Mouse (Mus musculus): Measurements from ENCODE around the gene Slc22a18. TPM values are rescaled to one million over a fixed set of nuclear protein-coding genes. Genes with fewer than 3 reads are reported as not detected.

Gene Slc22a18
- total RNA-seq, 4 experiments from 2014 or later, result 0.52 to 0.85 (median 0.54) TPM

DNA sequence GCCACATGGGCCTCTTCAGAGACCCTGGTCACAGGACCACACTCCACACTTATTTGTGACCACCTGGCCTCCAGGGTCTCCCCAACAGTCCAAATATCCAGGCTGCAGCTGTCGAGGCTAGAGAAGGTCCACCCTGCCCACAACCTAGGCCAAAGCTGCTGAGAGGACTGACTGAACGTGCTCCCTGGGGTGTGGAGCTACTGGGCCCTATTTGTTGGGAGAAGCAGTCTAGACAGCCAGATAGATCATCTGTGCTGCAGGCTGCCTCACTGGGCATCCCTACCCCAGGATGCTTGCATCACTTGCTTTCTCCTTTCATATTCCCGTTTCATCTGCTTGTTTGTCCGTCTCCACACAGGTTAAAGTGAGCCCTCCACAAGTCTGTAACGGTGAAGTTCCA is 11.0 kb upstream of the Slc22a18 start:
- no peak for DNase-seq (ENCODE audit: low spot score)

DNA sequence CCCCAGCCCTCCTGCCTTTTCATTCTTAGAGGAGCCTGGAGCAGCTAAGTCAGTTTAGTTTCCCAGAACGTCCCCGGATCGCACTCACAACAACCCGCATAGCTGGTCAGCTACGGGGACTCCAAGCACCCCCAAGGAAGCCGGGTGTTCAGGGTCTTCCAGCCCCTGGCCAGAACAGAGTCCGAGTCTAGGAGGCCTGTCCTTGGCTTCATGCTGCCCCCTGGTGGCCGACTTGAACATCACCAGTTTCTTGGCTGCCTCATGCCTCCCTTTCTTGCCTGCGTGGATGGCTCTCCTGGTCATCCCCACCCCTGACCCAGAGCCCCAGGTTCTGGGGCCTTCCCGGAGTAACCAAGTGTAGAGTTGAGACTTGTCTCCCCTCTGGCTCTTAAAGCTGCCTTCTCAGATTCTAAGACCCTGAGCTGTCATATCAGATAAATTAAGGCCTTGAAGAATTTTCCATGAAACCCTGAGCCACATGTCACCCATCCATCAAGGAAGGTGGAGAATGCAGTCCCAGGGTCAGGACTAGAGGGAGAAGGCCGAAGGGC is 9.6 kb upstream of the Slc22a18 start:
- DNase-seq (ENCODE audit: low spot score), result peak; percentile 78

DNA sequence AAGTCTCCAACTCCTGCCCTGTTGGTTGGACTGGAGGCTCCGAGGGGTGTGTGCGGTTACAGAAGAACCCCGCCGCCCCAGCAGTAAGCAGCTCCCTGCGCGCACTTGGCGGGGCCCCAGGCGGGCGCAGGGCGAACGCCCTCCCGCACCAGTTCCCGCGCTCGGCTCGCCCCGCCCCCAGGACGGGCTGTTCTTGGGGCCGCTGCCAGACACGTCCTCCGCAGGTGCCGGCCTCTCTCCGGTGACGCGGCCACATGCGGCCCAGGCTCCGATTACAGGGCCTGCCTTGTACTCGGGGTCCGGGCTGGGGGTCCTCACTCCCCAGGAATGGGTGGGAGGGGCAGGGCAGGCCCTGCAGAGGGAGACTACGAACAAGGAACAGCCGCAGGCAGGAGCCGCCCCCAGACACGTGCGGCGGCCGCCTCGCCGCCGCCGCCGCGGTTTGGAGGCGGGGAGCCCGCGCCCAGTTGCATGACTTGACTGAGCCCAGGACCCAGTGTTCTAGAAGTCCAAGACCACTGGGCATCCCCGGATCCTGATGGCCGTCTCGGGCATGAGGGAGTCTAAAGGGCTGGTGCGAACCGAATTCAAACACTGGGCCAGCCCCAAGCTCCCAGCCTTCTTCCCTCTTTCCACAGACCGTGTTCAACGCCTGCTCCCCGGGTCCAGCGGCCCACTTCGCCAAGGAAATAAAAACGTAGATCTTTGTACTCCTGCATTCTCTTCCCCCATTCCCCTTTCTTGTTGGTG is 8.6 kb upstream of the Slc22a18 start:
- no peak for DNase-seq (ENCODE audit: low spot score)

DNA sequence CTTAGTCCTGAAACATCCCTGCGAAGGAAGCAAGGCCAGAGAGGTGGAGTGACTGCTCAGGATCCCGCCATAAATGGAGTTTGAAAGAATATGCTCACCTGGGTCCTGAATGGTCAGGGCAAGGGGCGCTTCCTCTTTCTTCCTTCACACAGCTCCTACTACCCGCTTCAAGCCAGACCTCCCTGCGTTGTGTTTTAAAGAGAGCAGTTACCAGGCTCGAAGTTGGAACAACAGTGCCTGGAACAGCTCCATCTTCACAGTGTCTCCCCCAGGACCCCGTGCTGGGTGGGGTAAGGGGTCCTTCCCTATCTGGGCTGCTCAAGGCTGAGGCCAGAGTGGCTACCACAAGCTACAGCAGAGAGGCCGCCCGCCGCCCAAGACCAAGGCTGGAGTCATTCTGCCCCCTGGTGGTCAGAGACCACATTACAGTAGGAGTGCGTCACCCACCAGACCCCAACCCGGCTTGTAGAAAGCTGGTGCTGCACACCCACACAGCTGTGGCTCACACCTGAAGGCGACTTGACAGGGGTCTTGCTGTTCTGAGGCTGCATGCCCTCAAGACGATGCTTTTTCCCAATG is 7.3 kb upstream of the Slc22a18 start:
- peak; percentile 77 for DNase-seq (ENCODE audit: low spot score)

DNA sequence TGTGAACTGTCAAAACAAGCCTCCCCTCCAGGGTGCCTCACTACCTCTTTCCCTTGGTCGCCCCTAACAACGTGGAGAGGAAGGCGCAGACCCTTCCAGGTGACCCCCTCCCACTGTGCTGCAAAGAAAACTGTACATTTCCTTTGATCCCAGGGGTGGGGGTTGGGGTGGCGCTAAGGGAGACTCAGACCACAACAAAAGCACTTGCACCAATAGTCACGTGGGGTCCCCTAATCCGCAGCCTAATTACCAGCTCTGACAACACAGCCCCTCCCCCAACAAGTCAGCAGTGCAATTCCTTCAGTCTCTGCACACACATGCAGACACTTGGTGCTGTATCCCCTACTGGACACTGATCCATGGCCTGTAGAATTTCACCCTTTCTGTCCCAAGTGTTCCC is 5.8 kb upstream of the Slc22a18 start:
- no peak for DNase-seq (ENCODE audit: low spot score)

DNA sequence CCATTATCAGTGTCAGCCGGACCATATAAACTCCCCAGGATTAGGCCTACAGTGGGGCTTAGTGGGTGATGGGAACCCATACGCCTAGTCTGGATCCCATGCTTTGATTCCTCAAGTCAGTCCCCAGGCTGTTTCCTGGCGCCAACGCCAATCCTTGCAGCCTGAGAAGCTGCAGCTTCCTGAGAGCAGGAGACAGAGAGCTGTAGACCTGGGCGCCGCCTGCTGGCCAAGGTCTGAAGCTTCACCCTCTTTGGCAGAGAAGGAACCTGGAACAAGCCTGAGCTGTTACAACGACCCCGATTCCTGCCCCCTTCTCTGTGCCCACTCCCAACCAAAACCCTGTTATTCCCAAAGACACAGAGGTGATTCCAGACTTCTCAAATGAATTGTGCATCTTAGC is 3.6 kb upstream of the Slc22a18 start:
- peak; percentile 67 for DNase-seq (ENCODE audit: low spot score)

DNA sequence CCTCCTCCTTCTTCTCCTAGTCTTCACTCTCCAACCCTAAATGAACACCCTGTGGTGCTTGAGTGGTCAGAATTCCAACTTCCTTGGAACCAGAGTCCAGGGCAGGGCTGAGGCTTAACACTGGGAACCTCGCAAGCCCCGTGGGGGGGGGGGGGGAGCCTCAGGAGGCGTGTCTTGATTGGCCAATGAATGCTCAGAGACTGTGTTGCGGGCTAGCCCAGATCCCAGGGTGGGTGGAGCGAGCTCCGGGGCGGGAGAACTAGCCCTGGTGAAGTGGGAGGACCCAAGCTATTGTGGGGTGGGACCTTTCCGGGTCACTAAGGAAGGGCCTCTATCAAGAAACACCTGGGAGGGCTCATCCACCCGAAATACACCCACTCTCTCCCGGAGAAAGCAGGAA is 1.3 kb downstream of the Slc22a18 start:
- no peak for DNase-seq (ENCODE audit: low spot score)

DNA sequence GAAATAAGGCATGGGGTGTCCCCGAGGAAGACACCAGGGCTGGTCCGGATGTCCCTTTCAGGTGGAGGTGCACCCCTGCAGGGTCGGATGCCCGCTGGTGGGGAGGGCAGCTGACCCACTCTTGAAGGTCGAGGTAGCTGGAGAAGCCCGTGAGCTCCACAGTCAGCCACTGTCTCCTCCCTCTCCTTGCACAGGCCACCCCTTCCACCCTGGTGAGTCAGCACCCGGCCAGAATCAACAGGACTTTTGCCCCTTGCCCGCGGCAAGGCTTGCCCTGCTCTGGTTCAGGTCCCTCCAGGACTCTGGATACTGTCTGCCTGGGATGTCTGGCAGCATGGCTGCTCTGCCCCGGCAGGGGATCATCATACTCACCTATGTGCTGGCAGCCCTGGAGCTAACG is 2.3 kb downstream of the Slc22a18 start:
- DNase-seq (ENCODE audit: low spot score), result no peak

DNA sequence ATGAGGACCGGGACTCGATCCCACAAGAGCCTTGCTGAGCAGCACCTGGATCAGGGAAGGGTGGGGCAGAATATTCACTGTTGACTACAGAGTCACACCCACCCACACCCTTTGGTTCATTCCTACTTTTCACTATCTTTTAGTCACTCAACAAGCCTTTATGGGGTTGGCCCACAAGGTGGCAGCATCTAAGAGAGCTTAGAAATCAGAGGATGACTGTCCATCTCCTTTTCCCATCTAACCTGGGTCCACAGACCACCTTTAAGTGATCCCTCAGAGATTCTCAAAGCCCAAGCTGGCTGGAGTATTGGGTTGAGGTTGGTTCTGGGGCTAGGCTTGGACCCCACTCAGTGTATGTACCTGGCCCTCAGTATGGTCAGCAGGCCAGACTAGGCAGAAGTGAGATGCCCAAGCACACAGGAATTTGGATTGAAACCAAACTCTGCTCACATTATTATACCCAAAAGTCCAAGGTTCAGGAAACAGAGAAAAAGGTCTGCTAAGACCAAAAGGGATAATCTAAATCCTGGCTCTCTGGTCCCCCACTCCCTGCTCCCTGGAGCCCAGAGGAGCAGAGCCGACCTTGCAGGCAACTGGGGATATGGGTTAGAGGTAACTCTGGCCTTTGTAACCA is 3.3 kb downstream of the Slc22a18 start:
- no peak for DNase-seq (ENCODE audit: low spot score)

DNA sequence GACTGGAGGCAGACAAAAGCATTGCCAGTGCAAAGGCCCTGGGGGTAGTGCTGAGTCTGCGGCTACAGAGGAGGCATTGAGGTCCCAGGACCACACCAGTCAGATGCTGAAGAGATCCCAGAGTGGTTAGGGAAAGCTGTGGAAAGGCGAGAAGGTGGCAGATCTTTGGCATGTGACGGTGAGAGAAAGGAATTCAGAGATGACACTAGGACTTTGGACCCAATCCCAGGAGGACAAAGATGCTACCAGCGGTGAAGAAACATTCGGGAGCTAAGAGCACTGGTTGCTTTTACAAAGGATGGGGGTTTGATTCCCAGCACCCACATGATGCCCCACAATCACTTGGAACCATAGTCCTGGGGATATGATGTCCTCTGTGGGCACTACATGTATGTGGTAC is 4.3 kb downstream of the Slc22a18 start:
- DNase-seq (ENCODE audit: low spot score), result no peak

DNA sequence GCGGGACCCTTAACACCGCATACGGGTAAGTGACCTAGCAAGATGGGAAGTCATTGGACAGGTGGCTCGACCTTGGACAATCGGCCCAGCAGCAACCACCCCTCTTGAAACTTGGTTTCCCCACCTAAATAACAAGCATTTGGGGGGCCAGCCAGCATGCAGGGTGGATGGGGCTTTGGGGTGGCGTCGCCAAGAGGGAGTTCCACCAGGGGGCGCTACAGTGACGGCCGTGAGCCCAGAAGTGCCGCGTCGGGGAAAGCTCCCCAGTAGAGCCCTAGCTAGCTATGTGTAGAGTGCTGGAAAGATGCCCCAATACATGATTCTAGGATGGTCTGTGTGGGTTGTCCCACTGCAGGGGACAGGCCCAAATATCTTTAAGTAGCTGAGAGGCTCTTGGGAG is 7.0 kb downstream of the Slc22a18 start:
- peak; percentile 47 for DNase-seq (ENCODE audit: low spot score)

DNA sequence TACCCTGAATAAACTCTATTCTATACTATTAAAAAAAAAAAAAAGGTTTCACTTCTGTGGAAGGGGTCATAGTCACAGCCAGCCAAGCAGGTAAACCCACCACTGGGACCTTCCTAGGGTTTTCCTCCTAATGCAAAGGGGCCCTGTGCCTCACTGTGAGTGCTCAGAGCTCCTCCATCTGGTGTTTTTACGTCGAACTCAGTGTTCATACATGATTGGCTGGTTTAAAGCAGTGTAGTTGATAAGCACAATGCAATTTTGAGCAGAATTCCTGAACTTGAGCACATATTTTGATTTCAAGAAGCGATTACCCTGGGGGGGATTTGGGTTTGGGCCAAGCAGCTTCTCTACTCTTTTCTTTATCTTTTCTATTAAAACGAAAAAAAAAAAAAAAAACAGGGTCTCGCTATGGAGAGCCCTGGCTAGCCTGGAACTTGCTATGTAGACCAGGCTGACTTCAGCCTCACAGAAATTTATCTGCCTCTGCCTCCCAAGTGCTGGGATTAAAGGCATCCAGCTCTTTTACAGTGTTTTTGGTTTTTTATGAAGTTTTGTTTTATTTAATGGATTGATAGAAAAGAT is 8.4 kb downstream of the Slc22a18 start:
- no peak for DNase-seq (ENCODE audit: low spot score)

DNA sequence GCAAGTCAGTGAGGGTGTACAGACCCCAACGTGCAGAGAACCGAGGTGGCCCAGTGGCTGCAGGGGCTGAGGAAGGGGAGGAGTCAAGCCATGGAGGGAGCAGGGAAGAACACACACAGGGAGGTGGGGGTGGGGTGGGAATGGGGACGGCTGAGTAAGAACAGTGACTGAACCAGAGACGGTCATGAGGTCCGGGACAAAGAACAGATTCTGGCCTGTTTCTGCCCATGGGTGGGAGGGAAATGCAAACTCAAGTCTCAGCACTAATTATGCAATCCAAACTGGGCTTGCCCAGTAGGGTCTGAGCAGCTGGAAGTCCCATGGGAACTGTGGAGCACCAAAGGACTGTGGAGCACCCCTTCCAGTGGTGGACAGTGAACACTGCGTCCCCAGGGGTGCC is 9.0 kb downstream of the Slc22a18 start:
- DNase-seq (ENCODE audit: low spot score), result no peak

DNA sequence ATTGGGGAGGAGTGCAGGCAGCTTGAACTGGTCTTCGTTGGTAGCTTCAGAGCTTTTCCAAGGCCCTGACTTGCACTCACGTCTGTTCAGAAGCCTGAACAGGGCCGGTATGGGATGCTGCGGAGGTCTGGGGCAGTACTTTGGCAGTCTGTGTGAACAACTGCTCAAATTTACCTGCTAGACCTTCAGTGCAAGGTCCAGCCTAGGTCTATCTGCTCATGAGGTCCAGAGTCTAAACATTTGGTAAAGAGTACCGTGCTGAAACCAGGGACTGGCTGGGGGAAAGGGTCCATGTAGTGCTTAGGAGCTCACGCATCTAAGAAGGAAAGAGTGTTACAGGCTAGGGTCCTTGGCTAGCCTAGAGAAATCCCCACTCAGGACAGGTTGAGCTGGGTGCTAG is 16.2 kb downstream of the Slc22a18 start:
- no peak for DNase-seq (ENCODE audit: low spot score)

DNA sequence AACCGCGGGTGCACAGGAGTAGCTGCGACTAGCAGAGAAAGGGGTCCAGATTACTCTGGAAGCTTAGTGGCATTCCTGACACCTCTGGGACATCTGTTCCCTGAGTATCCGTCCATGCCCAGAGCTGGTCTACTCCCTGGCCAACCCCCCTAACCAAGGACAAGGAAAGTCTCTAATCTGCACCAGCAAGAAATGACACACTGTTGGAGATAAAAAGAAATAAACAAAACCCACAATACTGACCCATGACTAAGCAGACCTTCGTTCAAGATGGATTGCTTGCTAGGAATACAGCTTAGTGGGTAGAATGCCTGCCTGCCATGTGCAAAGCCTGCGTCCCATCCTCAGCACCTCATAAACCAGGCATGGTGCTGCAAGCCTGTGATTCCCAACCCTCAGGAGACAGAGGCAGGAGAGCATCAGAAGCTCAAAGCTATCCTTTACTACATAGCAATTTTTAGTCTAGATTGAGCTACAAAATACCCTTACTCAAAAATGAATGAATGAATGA is 20.1 kb downstream of the Slc22a18 start:
- DNase-seq (ENCODE audit: low spot score), result no peak

DNA sequence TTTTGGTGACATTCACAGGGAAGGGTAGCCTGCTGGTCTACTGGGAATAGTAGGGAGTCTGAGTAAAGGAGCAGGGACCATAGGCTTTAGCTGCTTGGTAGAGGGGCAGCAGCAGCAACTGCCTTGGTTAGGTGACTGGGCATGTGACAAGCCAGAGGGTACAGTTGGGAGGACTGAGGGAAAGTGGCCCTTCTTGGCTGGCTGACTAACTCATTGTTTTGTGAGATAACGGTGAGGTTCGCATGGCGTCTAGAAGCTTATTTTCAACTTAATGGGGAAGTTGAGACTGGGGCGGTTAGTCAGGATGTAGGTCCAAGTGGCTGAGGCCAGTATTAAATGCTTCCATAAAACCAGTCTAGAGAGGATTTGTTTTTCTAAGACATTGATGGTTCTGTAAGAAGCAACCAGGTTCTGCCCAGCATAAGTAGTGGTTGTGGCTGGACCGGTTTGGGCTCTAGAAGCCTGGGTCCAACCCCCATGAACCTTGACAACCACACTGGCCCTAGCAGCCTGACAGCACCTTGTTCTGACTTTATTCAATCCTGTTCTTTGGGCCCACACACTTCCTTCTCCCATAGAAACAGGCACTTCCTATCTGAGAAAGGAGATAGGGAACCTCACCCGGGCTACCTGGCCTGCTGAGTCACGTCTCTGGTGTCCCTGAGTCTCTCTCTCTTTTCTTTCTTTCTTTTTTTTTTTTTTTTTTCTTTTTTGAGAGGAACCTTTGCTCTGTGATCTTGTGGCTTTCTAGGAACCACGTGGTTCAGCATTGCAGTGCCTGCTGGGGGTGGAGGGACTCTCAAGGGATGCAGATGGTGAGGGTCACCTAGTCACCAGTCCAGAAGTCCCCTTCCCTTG is 21.8 kb downstream of the Slc22a18 start:
- no peak for DNase-seq (ENCODE audit: low spot score)

DNA sequence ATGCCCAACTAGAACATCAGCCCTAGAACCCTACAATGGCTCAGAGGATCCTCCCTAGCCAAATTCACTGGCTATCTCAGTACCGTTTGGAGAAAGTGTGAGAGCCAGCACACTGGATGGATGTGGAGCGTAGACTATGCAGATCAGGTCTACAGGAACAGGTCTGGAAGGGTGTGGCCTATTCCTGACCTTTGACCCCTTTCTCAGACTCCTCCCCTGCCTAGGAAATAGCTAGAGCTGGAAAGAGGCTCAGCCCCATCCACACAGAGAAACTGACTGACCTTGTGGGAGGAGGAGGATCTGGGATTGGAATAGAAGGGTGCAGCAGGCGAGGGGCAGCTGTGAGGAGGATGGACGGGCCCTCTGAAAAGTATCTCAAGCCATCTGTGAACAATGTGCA is 25.0 kb downstream of the Slc22a18 start:
- no peak for DNase-seq (ENCODE audit: low spot score)

DNA sequence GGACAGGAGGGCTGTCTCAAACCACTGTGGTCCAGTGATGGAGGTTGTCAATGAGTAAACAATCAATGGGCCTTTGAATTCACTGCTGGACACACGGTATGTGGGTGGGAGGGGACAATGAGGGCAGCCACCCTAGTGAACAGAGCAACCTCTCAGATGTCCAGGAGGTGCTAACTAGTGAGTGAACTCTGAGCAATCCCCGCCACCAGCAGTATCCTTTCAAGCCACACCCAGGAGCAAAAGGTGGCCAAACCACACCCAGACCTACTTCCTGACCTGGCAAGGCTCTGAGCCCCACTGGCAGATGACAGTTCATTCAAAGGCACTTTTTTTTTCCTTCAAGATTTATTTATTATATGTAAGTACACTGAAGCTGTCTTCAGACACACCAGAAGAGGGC is 27.4 kb downstream of the Slc22a18 start:
- DNase-seq (ENCODE audit: low spot score), result no peak

DNA sequence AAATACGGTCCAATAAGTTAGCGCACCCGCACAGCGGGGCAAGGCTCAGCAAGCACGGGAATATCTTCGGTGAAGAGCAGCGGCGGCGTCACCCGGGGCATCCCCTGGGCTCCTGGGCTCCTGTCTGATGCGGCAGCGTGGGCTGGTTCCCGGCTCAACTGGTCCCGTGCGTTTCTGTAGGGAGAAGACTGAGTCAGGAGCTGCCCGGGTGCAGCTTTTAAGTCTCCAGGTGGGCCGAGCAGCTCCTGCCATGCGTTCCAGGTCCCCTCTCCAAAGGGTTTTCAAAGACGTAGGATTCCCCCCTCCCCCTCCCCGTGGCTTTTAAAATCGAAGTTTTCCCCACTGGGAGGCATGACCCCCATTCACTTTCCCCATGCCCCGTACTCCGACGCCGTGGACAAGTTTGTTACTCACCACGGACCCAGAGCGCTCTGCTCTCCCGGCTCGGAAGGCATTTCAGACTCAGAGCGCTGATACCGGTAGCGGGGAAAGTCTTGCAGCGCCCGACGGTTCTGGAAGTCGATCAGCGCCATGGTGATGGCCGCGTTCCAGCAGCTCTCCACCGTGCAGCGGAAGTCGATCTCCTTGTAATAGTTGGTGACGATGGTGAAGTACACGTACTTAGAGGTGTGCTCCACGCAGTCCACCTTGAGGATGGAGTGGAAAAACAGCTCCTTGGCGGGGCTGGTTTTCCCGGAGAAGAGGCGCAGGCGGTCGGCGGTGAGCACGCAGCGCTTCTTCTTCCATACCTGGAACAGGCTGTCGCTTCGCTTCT is 28.3 kb downstream of the Slc22a18 start:
- DNase-seq (ENCODE audit: low spot score), result peak; percentile 43

DNA sequence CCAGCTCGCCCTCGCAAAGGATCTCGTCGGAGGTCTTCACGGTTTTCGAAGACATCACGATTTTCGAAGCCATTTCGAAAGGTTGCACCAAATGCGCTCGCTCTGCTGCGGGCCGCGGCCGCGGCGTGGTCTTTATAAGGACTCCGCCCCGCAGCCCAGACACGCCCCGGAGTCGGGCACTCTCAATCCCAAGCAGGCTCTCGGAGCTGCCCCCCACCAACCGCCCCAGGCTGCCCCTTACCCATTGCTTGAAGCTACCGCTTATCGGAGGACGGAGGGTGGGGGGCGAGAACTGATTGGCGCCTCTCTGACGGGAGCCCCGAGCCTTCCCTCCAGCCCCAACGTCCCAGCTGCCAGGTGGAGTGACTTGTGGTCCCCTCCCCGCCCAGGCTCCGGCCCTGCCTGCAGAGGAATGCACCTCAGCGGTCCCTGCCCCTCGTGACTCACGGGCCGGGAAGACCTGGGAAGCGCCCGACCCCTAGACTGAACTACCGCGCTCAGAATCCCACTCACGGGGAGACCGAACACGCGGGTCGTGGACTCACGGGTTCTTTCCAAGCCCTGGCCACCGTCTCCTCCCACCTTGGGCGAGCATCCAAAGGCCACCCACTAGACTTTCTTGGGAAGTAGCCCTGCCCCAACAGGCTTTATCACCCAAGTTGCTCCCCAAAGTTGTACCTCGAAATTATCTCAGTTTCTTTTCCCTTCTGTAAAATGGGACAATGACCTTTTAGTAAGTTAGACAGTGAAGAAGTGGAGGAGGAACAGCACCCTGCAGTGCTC is 29.1 kb downstream of the Slc22a18 start, which contains the start of gene Phlda2:
Phlda2 (minus strand) TSS at position 733 of the 783 bp plus-strand sequence.
- DNase-seq (ENCODE audit: low spot score), result no peak
